Comparison of ENCODE assay signal across 25 mouse cellular contexts in the genomic region with DNA sequence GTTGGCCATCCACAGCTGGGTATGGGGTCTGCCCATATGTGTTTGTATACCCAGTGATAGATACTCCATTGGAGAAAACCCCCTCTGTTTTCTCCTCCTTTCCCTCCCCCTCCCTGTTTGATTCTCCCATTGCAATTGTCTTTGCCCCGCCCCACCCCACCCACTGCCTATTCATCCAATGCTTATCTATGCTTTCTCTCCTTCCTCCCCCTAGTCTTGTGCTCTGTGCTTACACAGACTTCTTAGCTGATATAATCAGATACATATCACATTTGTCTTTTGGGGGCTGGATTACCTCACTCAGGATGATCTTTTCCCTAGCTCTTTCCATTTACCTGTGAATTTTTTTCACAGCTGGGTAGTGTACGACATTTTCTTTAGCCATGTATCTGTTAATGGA. TPM values are rescaled to one million over a fixed set of nuclear protein-coding genes. Genes with fewer than 3 reads are reported as not detected.
"Had no signal": no experiment of that assay in that cellular context is flagged by ENCODE, and none has a peak within 500 bp of the region (broad histone marks: within the 10 kb centered on the region; RNA-seq: fewer than 3 reads in every experiment).

No protein-coding gene starts in this region.

- H3K9me3 ChIP-seq: limb, embryonic 10.5 days; limb, embryonic 13.5 days; megakaryocyte, embryonic 14.5 days; midbrain, embryonic 10.5 days; midbrain, embryonic 13.5 days; neural tube, embryonic 13.5 days had no signal

- H3K9ac ChIP-seq: limb, embryonic 13.5 days; lung, embryonic 14.5 days; midbrain, embryonic 13.5 days; neural tube, embryonic 13.5 days had no signal

- H3K27ac ChIP-seq: kidney, postnatal 0 days; layer of hippocampus, adult 2 months; limb, embryonic 10.5 days; limb, embryonic 13.5 days; macrophage; midbrain, embryonic 10.5 days; midbrain, embryonic 13.5 days; neural tube, embryonic 13.5 days had no signal

- ATAC-seq: lung, postnatal 0 days; midbrain, embryonic 13.5 days; midbrain, embryonic 16.5 days had no signal

- H3K4me2 ChIP-seq: limb, embryonic 13.5 days; lung, embryonic 14.5 days; midbrain, embryonic 13.5 days; neural tube, embryonic 13.5 days had no signal

- H3K4me3 ChIP-seq: layer of hippocampus, adult 2 months; limb, embryonic 10.5 days; limb, embryonic 13.5 days; megakaryocyte, embryonic 14.5 days; midbrain, embryonic 10.5 days; midbrain, embryonic 13.5 days; myocyte; neural tube, embryonic 13.5 days had no signal

- H3K4me1 ChIP-seq: limb, embryonic 10.5 days; limb, embryonic 13.5 days; midbrain, embryonic 10.5 days; midbrain, embryonic 13.5 days; neural tube, embryonic 13.5 days had no signal

- H3K27me3 ChIP-seq: limb, embryonic 13.5 days; megakaryocyte, embryonic 14.5 days; midbrain, embryonic 13.5 days; neural tube, embryonic 13.5 days had no signal

- DNase-seq: kidney, adult 2 months; kidney, postnatal 25 days; layer of hippocampus, adult 9-11 months; lung, embryonic 14.5 days; retina, postnatal 1 day; thymus, adult 18-20 months; thymus, postnatal 36 days had no signal

RNA-seq across cellular contexts. Expression of a gene that starts 48.9 kb away (rescaled TPM):
- polyA plus RNA-seq: neural tube, embryonic 13.5 days had no signal

RNA-seq across cellular contexts. Expression of a gene that starts 56.9 kb away (rescaled TPM):
- total RNA-seq: layer of hippocampus, adult 2 months; layer of hippocampus, postnatal 25 days; left cerebral cortex, adult 18-20 months; left cerebral cortex, postnatal 25 days; monocyte, adult 5-6 weeks; neutrophil, adult 5-6 weeks had no signal
- polyA plus RNA-seq: limb, embryonic 10.5 days; limb, embryonic 13.5 days; lung, embryonic 14.5 days; macrophage; midbrain, embryonic 10.5 days; midbrain, embryonic 13.5 days; midbrain, embryonic 16.5 days; myocyte; neural tube, embryonic 13.5 days; spleen, adult 2 months had no signal
